Mouse (Mus musculus) ovary, postnatal 10 days (tissue): ENCODE measurements around the gene Arnt2.

Experiments
- DNase-seq: peaks from one replicate; pipeline ENCODE4 v3.0.0; 2022; ENCODE audit warnings: low spot score

Gene Arnt2

DNA sequence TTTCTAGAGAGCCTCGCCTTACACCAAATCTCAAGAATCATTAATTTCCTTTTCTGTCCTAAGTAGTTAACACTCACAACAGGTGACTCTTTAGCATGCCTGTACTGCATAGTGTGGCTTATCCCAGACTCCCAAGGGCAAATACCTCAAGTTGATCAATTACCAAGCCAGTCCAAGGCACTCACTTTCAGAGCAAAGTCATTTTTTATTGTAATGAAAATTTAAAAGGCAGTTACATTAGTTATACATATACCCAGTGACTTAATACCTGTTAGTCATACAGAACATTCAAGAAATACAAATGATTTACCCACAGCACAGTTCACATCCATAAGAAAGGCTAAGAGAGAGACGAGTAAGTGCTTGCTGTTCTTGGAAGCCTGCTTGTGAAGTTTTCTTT is 163.9 kb downstream of the Arnt2 start:
- no peak for DNase-seq

DNA sequence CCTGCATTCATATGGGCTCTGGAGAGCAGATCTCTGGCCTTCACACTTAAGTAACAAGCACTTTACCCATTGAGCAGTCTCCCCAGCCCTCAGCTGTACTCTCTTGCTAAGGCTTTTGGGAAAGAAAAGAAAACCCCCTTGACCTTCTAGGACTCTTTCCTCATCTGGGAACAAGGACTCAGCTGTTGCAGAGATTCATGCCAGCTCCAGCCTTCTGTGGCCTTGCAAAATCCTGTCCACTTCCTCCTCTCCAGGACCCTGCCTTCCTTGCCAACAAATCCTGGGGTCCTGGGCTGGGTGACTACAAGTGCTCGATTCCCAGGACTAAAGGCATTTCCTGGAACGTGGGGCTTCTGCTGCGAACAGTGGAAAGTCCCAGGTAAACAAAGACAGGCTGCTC is 169.6 kb downstream of the Arnt2 start:
- no peak for DNase-seq

DNA sequence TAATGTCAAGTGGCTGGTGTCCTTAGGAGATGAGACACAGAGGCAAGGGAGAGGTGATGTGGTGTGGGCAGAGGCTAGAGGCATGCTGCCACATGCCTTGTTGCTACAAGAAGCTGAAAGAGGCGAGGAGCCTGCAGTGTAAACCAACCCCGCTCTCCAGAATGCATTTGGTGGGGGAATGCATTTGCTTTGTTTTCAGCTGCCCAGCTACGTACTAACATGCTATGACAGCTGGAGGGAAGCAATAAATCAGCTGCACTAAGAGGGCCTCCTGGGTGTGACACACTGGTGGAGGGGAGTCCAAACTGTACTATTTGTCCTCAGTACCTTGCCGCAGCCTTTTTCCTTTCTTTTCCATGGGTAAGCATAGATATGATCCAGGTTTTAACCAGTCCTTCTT is 172.3 kb downstream of the Arnt2 start:
- DNase-seq: no peak

DNA sequence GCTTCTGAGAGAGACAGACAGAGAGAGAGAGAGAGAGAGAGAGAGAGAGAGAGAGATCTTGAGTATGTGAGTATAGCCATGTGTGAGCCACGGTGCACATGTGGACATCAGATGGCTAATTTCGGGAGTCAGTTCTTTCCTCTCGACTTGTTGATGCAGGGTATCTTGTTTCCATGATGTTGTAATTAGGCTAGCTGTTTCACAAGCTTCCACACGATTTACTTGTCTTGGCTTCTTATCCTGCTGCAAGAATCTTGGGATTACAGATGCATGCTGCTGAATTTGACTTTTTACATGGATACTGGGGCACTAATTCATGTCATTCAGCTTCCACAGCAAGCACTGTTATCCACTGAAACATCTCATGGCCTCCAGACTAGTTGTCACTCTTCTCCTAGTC is 178.6 kb downstream of the Arnt2 start:
- DNase-seq: no peak

DNA sequence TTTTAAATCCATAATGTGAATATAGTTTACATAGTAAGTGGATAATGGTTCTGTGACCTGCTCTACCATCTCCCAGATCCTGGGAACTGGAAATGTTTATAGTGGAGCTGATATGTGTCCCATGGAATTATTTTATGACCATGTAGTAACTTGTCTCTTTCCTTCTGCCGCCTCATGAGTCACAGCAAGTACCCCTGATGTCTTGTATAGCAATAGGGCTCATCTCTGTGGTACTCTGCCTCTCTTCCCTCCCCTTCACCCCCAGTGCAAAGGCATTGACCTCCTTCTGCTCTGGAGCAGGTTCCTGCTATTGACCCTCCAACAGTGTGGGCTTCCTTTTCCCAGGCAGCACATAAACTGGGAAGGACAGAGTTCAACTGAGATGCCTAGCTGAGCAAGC is 182.3 kb downstream of the Arnt2 start:
- DNase-seq: no peak

DNA sequence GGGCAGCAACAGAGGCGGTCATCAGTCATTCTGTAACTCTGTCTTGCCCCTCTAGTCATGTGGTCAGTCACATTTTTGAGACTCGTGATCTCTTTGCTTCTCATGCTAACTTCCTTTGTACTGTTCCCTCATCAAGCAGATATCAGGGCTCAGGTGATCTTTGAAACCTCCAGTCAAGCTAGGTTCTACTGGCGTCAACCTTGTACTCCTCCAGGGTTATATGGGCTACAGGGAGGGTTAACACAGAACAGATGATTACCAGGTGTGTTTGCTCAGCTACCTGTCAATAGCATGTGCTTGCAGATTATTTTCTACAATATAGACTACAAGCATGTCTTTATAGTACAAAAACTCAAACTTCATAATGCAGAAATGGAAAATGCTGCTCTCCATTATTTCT is 183.1 kb downstream of the Arnt2 start:
- no peak for DNase-seq

DNA sequence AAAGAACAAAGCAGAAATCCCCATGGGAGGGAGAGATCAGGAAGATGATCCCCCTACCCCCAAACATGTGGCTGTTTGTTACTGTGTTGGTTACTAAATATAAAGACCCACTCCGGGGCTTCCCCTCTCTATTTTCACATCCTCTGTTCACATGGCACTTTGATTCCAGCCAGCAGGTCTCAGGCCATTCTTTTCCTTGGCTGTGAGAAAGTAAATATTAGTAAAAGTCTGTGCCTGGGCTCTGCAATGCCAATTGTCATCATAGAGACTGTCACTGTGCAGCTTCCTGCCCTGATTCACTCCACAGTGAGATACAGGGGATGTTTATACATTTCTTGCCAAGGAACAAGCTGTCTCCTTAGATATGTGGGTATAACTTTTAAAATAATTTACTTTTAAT is 197.9 kb downstream of the Arnt2 start:
- no peak for DNase-seq

DNA sequence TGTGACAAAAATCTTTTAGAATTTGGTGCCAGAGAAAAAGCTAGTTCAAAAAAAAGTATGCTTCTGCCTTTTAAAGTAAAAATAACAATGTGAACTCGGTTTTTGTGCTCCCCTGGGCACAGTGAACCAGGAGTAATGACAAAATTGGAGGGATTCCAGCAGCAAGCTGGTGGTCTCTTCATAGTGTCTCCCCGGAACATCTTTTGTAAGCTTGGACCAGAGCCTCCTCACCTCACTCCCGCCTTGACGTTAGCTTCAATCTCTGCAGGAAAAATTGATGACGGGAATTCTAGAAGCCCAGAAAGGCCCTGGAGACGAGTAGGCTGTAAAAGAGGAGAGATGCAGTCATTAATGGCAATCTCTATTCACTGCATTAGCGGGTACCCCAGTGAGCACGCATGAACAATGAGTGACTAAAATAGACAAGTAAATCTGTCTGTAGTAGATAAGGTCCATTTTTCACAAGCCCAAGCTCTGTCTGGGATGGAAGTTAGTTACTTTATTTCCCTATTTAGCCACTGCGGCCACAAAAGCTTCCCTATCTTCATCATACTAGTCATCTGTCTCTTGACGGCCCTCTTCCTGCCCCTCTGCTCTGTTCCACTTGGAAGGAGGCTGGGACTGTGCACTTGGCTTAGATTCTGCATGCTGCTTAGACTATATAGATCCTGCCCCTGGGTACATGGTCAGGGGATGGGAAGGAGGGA is 199.2 kb downstream of the Arnt2 start:
- DNase-seq: no peak

DNA sequence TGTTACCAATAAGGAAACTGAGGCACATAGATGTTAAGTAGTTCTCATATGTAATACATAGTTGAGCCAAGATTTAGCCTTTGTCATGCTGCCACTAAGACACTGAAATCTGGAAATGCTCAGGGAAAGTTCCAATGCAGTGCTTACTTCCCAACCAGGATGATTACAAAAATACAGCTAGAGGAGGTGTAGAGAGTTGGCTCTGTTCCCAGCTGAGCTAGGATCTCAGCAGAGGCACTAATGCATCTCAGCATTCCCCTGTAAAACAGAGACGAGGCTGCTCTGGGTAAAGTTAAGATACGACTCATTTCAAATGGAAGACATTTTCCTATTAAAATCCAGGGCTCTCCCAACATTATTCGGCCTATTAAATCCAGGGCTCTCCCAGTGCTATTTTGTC is 206.0 kb downstream of the Arnt2 start:
- DNase-seq: no peak

DNA sequence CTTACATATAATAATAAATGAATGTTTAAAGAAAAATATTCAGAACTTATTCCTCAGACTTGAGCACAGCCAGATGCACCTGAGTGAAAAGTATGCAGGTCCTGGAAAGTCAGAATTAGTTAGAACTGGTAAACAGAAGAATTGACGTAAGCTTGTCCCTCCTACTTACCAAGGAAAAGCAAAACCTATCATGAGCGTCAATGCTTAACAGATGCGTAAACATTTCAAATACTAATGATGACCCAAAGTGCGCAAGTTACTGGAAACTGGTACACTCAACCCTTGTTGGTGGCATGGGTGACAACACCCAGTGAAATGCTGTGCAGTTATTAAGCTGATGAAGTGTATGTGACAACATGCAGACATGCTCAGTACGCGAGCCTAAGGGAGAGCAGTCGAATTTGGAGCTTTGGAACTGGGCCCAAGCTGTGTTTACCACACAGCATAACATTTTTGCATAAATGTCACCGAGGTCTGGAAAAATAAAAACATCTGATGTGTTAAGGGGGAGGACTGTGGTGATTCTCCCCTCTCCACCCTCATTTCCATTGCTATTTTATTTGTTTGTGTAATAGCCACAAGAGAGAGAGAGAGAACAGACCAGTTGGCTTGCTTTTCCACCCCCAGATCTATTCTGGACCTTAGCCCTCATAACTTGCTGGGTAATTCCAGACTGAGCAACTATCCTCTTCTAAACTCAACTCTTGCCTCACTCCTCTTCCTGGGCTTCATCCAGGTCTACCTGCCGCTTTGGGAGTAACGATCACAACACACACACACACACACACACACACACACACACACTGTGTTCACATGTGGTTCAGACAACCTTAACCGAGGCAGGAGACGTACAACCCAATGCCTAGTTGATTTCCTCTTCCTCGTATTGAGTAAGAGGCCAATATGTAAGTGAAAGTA is 208.6 kb downstream of the Arnt2 start:
- DNase-seq: no peak

DNA sequence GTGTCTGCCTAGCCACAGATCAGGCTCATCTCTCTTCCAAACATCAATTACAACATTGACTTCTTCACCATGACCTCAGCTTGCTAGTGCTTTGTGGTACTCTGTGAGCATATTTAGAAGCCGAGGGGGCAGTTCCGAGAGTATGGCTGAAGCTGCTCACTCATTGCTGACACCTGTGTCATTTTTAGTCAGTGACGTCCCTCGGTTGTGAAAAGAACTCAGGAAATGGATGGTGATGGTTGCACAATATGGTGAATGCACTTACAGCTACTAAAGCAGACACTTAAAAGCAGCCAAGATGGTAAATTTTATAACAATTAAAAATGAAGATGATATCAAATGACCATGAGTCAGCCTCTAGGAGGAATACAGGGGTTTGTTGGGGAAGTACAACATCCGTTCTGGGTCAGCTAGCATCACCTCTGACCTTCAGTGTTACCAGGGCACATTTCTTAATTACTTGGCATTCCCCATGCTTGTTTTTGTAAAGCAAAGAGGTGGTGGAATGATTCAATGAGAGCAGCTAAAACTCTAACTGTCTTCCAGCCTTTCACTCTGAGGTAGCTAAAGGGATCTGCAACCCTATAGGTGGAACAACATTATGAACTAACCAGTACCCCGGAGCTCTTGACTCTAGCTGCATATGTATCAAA is 212.6 kb downstream of the Arnt2 start:
- no peak for DNase-seq
